Mouse (Mus musculus) kidney, adult 2 months (tissue): ENCODE measurements around the gene Elp5. TPM values are rescaled to one million over a fixed set of nuclear protein-coding genes. Genes with fewer than 3 reads are reported as not detected.
A peak's percentile ranks its signal among the peaks of the same experiment; 100 is the strongest.

ENCODE experiments used
- DNase-seq: peaks from one replicate; pipeline ENCODE4 v3.0.0; 2021
- H3K27ac ChIP-seq: fragments of 200-500 bp; 2 replicates; pipeline ENCODE4 v1.5.1; 2012; ENCODE audit warnings: low read depth, low read length, control low read depth, inconsistent platforms; ENCODE audit not compliant: insufficient read depth
- H3K27me3 ChIP-seq: fragments of 200-500 bp; replicated peaks from 2 replicates; pipeline ENCODE4 v1.6.1; 2012; ENCODE audit warnings: mild to moderate bottlenecking, moderate library complexity, low read length, inconsistent platforms; ENCODE audit not compliant: control insufficient read depth, insufficient read depth
- H3K36me3 ChIP-seq: fragments of 200-500 bp; 2 replicates; pipeline ENCODE4 v1.6.1; 2012; ENCODE audit warnings: mild to moderate bottlenecking, moderate library complexity, low read length, inconsistent platforms; ENCODE audit not compliant: control insufficient read depth, insufficient read depth
- H3K4me1 ChIP-seq: fragments of 200-500 bp; 2 replicates; pipeline ENCODE4 v1.6.1; 2011; ENCODE audit warnings: low read length; ENCODE audit not compliant: control insufficient read depth, insufficient read depth
- H3K4me3 ChIP-seq: fragments of 200-500 bp; 2 replicates; pipeline ENCODE4 v1.5.1; 2011; ENCODE audit warnings: mild to moderate bottlenecking, low read depth, low read length, control low read depth; ENCODE audit not compliant: insufficient read depth
- CTCF ChIP-seq: fragments of 200-500 bp; conservative IDR thresholded peaks from 2 replicates; pipeline ENCODE4 v1.5.1; 2011; ENCODE audit warnings: low read depth, mild to moderate bottlenecking, control low read depth, low read length, moderate library complexity, mixed read lengths; ENCODE audit not compliant: insufficient read depth, insufficient read length
- POLR2A ChIP-seq: fragments of 200-500 bp; IDR thresholded peaks from one replicate; pipeline ENCODE4 v1.6.1; 2011; ENCODE audit warnings: low read depth, low read length, control low read depth
- WGBS: fragments of 180-500 bp; shearing (Covaris S2); methylation state at CpG from one replicate; pipeline ENCODE4 v1.1.7; 2018; 5-methylcytosine and 5-hydroxymethylcytosine counted together
- polyA plus RNA-seq: library from polyadenylated mRNA; depleted of rRNA; stranded (reverse); fragments of >200 nt; gene quantifications from 2 replicates; pipeline ENCODE4 v1.2.3, GENCODE M21; 2012; rRNA removed

The Elp5 gene
- 66.3 and 68.4 TPM in 2 replicates for polyA plus RNA-seq

DNA sequence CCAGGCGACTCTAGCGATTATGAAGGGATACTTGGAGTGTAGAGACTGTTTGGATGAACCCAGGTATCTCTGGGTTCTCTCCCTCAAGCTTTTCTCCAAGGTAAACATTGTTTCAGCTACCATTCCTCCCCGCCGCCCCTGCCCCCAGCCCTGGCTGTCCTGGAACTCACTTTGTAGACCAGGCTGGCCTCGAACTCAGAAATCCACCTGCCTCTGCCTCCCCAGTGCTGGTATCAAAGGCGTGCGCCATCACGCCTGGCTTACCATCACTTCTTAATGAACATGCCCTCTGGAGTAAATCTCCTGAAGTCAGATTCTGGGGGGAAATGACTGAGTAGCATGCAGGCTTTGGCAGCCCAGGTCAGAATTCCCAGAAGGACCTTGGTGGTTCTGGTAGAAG lies at the start of gene Elp5:
Gene Elp5, minus strand, starts transcription at position 293 of the 400 bp plus-strand sequence.
- H3K27ac ChIP-seq: 0 out of 2 replicates have a peak within 1 kb of the TSS, but pooled peaks have one; percentile 7
- no peak for DNase-seq
- H3K4me1 ChIP-seq: peaks cover 9% of the 10 kb centered on the region; the same call in 1 of the 2 replicates
- no peaks in the 10 kb centered on the region for H3K27me3 ChIP-seq
- H3K4me3 ChIP-seq: peak within 1 kb of the TSS; percentile 80
- peaks cover 3% of the 10 kb centered on the region for H3K36me3 ChIP-seq
- WGBS: 41% methylated on average over 8 of the region's 8 CpGs
- TF ChIP-seq POLR2A (no peak), CTCF (no peak)

DNA sequence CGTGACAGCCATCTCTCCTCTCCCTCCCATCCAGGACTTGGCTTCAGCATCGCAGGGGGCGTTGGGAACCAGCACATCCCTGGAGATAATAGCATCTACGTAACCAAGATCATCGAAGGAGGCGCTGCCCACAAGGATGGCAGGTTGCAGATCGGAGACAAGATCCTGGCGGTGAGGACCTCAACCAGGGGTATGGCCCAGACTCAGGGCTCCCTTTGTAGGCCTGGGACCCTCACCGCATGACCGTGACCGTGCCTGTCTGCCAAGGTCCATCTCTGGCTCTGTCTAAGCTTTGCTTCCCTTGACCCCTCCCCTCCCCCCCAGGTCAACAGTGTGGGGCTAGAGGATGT lies 49.0 kb upstream of the Elp5 start:
- H3K27ac ChIP-seq: no peak overlapping the region
- H3K36me3 ChIP-seq: no peaks in the 10 kb centered on the region
- no peaks in the 10 kb centered on the region for H3K4me1 ChIP-seq
- no peaks in the 10 kb centered on the region for H3K27me3 ChIP-seq
- H3K4me3 ChIP-seq: no peak overlapping the region
- no peak for DNase-seq
- TF ChIP-seq CTCF (no peak), POLR2A (no peak)
- WGBS: 97% methylated on average over 11 of the region's 11 CpGs

DNA sequence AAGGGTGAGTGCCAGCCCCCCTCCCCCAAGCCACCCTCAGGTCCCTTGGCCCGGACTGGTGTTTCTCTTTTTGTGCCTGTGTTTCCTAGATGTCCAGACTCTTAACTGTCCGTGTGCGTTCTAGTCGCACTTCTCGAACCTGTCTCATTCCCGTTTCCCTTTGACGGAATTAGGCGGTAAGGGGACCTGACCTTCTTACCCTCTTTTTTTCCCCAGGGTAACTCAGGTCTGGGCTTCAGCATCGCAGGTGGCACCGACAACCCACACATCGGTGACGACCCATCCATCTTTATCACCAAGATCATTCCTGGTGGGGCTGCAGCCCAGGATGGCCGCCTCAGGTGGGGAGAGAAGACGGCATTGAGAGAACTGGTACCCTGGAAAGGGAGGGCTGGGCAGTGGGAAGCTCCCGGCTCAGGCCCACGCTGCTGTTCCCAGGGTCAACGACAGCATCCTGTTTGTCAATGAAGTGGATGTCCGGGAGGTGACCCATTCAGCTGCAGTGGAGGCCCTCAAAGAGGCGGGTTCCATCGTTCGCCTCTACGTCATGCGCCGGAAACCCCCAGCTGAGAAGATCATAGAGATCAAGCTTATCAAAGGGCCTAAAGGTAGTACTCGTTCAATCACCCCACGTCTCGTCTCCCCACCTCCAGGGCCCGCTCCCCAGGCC lies 48.5 kb upstream of the Elp5 start:
- Histone ChIP-seq H3K36me3 (no peaks in the 10 kb centered on the region), H3K4me3 (no peak overlapping the region), H3K4me1 (no peaks in the 10 kb centered on the region), H3K27ac (no peak overlapping the region), H3K27me3 (no peaks in the 10 kb centered on the region)
- no peak for DNase-seq
- TF ChIP-seq CTCF: no peak
- TF ChIP-seq POLR2A: no peak
- 95% methylated on average over 28 of the region's 28 CpGs for WGBS

DNA sequence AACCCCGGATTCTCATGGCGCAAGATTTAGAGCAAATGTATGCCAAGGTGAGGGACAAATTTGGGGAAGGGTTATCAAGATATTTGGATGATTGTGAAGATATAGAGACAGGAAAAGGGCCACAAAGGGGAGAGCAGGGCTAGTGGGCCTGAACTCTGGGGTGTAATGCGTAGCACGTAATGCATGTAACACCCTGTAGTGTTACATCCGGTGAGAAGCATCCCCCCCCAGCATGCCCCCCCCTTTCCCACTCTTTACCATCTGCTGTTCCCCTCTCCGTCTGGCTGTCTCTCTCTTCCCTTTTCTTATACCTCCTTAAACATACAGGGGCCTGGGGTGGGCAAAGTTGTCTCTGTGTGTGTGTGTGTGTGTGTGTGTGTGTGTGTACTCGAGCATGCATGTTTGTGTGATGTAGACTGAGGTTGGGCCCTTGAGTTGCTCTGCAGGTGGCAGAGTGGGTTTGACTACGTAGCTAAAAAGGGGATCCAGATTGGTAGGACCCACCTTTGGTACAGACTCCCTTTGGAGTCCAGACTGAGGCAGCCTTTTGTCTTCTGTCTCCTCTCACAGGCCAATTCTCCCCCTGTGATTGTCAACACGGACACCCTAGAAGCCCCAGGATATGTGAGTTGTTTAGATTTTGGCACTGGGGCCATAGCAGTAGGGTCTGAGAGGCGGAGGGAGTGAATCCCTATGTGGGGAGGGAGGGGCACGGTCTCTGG lies 47.7 kb upstream of the Elp5 start:
- no peaks in the 10 kb centered on the region for H3K36me3 ChIP-seq
- no peaks in the 10 kb centered on the region for H3K27me3 ChIP-seq
- no peak for DNase-seq
- H3K27ac ChIP-seq: no peak overlapping the region
- no peak for TF ChIP-seq POLR2A
- no peak for TF ChIP-seq CTCF
- H3K4me1 ChIP-seq: no peaks in the 10 kb centered on the region
- no peak overlapping the region for H3K4me3 ChIP-seq
- WGBS: 57% methylated on average over 11 of the region's 11 CpGs

DNA sequence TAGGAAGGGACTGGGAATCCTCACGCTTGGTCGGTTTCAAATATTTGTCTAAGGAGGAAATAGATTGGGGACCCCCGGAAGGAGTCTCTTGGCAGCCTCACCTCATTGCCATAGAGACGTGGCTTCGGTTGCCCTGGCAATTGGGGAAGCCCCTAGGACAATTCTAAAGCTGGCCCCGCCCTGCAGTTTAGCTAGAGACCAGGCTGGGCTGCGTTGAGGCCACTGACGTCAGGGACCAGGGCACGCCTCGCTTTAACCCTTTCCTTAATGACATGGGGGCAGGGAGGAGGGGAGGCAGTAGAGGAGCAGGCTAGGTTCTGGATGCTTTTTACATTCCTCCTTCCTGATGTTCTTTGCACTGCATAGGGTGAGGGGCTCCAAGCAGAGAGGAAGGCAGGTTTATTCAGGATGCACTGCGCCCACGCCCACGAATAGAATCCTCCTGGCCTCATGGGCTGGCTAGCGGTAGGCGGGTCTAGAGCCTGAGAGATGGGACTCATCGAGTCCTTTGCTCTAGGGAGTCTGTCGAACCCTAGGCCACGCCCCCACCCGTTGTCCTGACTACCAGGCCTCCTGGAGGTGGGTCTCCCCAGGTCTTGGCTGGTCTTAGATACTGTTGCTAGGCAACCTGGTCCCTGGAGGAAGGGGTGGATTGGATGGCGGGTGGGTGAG lies 46.9 kb upstream of the Elp5 start:
- DNase-seq: peak; percentile 36
- Histone ChIP-seq H3K4me3 (no peak overlapping the region), H3K27me3 (no peaks in the 10 kb centered on the region), H3K36me3 (no peaks in the 10 kb centered on the region), H3K4me1 (no peaks in the 10 kb centered on the region), H3K27ac (no peak overlapping the region)
- TF ChIP-seq CTCF (no peak), POLR2A (no peak)
- WGBS: 11% methylated on average over 20 of the region's 20 CpGs

DNA sequence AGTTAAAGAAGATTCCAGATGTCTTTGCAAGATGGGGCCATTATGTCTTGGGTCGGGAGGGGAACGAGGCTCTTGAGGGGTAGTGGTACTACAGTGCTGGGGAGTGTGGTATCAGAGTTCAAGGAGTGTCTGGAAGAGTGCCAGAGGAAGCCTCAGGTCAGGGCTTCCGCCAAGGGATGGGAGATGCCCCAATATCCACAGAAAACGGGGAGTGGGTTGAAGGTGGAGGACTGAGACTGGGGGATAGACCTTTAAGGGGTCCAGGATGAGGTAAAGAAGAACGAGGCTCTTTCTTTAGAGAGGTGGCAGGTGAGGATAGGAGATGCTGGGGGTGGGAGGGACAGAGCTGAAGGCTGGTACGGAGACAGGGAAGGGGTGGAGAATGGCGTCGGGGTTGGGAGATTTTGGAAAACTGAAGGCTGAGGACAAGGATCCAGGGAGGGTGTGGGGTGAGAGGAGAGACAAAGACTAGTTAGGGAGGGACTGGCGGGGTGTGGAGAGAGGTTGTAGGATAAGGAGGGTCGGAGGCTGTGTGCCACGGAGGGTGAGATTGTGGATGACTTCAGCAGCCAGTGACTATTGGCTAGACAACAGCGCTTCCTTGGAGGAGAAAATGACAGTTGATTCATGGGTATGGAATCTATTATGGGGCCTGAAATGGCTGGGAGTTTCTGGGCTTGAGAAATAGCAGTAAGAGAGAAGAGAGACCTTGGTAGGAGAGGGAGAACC lies 46.2 kb upstream of the Elp5 start:
- no peak overlapping the region for H3K4me3 ChIP-seq
- 24% methylated on average over 12 of the region's 12 CpGs for WGBS
- no peak overlapping the region for H3K27ac ChIP-seq
- H3K36me3 ChIP-seq: no peaks in the 10 kb centered on the region
- H3K27me3 ChIP-seq: no peaks in the 10 kb centered on the region
- no peak for DNase-seq
- H3K4me1 ChIP-seq: no peaks in the 10 kb centered on the region
- TF ChIP-seq POLR2A: no peak
- no peak for TF ChIP-seq CTCF

DNA sequence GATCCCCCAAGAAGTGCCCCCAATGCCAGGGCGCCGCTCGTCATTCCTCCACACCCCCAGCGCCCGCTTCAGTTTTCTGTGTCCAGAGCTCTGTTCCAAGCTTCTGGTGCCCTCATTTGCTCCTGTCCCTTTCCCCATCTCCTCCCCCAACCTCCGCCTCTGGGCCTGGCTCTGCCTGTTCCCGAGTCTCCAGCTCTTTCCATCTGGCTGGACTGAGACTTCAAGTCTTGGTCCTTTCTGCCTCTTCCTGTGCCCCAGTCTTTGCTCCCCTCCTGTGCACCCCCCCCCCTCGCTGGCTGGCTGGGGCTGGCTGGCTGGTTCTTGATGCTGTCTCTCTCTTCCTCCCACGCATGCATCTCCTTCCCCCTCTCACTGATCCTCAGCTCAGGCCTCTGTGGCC lies 45.1 kb upstream of the Elp5 start:
- H3K4me3 ChIP-seq: no peak overlapping the region
- no peak for DNase-seq
- H3K27me3 ChIP-seq: no peaks in the 10 kb centered on the region
- no peaks in the 10 kb centered on the region for H3K36me3 ChIP-seq
- 45% methylated on average over 9 of the region's 9 CpGs for WGBS
- H3K4me1 ChIP-seq: no peaks in the 10 kb centered on the region
- TF ChIP-seq CTCF (no peak), POLR2A (no peak)
- H3K27ac ChIP-seq: no peak overlapping the region
